Mouse (Mus musculus): ENCODE data around the gene Tle4. TPM values are rescaled to one million over a fixed set of nuclear protein-coding genes. Genes with fewer than 3 reads are reported as not detected.

Tle4 gene
- polyA plus RNA-seq, 1 experiment, result 10.4 TPM

- no peaks in the 10 kb centered on the region for H3K27me3 ChIP-seq (replicated peaks; ENCODE audit: control insufficient read depth, insufficient read depth, low read length)
- TF ChIP-seq POLR2A (IDR thresholded peaks at IDR 0.05; ENCODE audit: low read depth, low read length) (no peak), CTCF (conservative IDR thresholded peaks at IDR 0.05; ENCODE audit: insufficient read depth, insufficient read length, low read depth, low read length) (no peak)
- 80% methylated on average over 2 of the region's 2 CpGs for WGBS
Observed at GRCm38 (mm10) chr19:14520098-14520802, 77.6 kb downstream of the Tle4 start.

GRCm38 (mm10) chr19:14519186-14519585 lies 78.7 kb downstream of the Tle4 start:
- Histone ChIP-seq H3K27me3 (replicated peaks; ENCODE audit: control insufficient read depth, insufficient read depth, low read length) (no peaks in the 10 kb centered on the region), H3K36me3 (ENCODE audit: control insufficient read depth, insufficient read depth, low read length) (no peaks in the 10 kb centered on the region), H3K4me3 (ENCODE audit: insufficient read depth, low read depth, low read length) (no peak overlapping the region), H3K27ac (ENCODE audit: insufficient read depth, low read depth, low read length) (no peak overlapping the region), H3K4me1 (ENCODE audit: control insufficient read depth, insufficient read depth, low read length) (no peaks in the 10 kb centered on the region)
- TF ChIP-seq CTCF (conservative IDR thresholded peaks at IDR 0.05; ENCODE audit: insufficient read depth, insufficient read length, low read depth, low read length), result no peak
- TF ChIP-seq POLR2A (IDR thresholded peaks at IDR 0.05; ENCODE audit: low read depth, low read length), result no peak
- 96% methylated on average over 7 of the region's 7 CpGs for WGBS
- no peak for DNase-seq

More at GRCm38 (mm10) chr19:14520098-14520802, 77.6 kb downstream of the Tle4 start:
- Histone ChIP-seq H3K4me3 (ENCODE audit: insufficient read depth, low read depth, low read length) (no peak overlapping the region), H3K36me3 (ENCODE audit: control insufficient read depth, insufficient read depth, low read length) (no peaks in the 10 kb centered on the region), H3K27ac (ENCODE audit: insufficient read depth, low read depth, low read length) (no peak overlapping the region), H3K4me1 (ENCODE audit: control insufficient read depth, insufficient read depth, low read length) (no peaks in the 10 kb centered on the region)
- no peak for DNase-seq

GRCm38 (mm10) chr19:14518438-14519044 lies 79.3 kb downstream of the Tle4 start:
- H3K4me3 ChIP-seq (ENCODE audit: insufficient read depth, low read depth, low read length), result no peak overlapping the region
- no peak for DNase-seq
- H3K27me3 ChIP-seq (replicated peaks; ENCODE audit: control insufficient read depth, insufficient read depth, low read length), result no peaks in the 10 kb centered on the region
- H3K27ac ChIP-seq (ENCODE audit: insufficient read depth, low read depth, low read length), result no peak overlapping the region
- WGBS, result 65% methylated on average over 9 of the region's 9 CpGs
- no peaks in the 10 kb centered on the region for H3K4me1 ChIP-seq (ENCODE audit: control insufficient read depth, insufficient read depth, low read length)
- TF ChIP-seq POLR2A (IDR thresholded peaks at IDR 0.05; ENCODE audit: low read depth, low read length) (no peak), CTCF (conservative IDR thresholded peaks at IDR 0.05; ENCODE audit: insufficient read depth, insufficient read length, low read depth, low read length) (no peak)
- H3K36me3 ChIP-seq (ENCODE audit: control insufficient read depth, insufficient read depth, low read length), result no peaks in the 10 kb centered on the region

- Histone ChIP-seq H3K4me3 (ENCODE audit: insufficient read depth, low read depth, low read length) (no peak overlapping the region), H3K36me3 (ENCODE audit: control insufficient read depth, insufficient read depth, low read length) (no peaks in the 10 kb centered on the region), H3K27ac (ENCODE audit: insufficient read depth, low read depth, low read length) (no peak overlapping the region), H3K27me3 (replicated peaks; ENCODE audit: control insufficient read depth, insufficient read depth, low read length) (no peaks in the 10 kb centered on the region), H3K4me1 (ENCODE audit: control insufficient read depth, insufficient read depth, low read length) (no peaks in the 10 kb centered on the region)
- DNase-seq, result no peak
- WGBS, result 49% methylated on average over 1 of the region's 1 CpGs
- TF ChIP-seq CTCF (conservative IDR thresholded peaks at IDR 0.05; ENCODE audit: insufficient read depth, insufficient read length, low read depth, low read length) (no peak), POLR2A (IDR thresholded peaks at IDR 0.05; ENCODE audit: low read depth, low read length) (no peak)
Observed at GRCm38 (mm10) chr19:14516420-14516819, 81.4 kb downstream of the Tle4 start.

- Histone ChIP-seq H3K4me3 (ENCODE audit: insufficient read depth, low read depth, low read length) (no peak overlapping the region), H3K36me3 (ENCODE audit: control insufficient read depth, insufficient read depth, low read length) (no peaks in the 10 kb centered on the region), H3K27ac (ENCODE audit: insufficient read depth, low read depth, low read length) (no peak overlapping the region), H3K4me1 (ENCODE audit: control insufficient read depth, insufficient read depth, low read length) (no peaks in the 10 kb centered on the region; the same call in 1 of the 2 replicates), H3K27me3 (replicated peaks; ENCODE audit: control insufficient read depth, insufficient read depth, low read length) (no peaks in the 10 kb centered on the region)
- DNase-seq, result peak; percentile 12
- TF ChIP-seq POLR2A (IDR thresholded peaks at IDR 0.05; ENCODE audit: low read depth, low read length), result no peak
- TF ChIP-seq CTCF (conservative IDR thresholded peaks at IDR 0.05; ENCODE audit: insufficient read depth, insufficient read length, low read depth, low read length), result no peak
- WGBS, result 43% methylated on average over 4 of the region's 4 CpGs
Observed at GRCm38 (mm10) chr19:14508819-14509218, 89.0 kb downstream of the Tle4 start.

GRCm38 (mm10) chr19:14507911-14508310 lies 89.9 kb downstream of the Tle4 start:
- H3K4me1 ChIP-seq (ENCODE audit: control insufficient read depth, insufficient read depth, low read length), result no peaks in the 10 kb centered on the region; the same call in 1 of the 2 replicates
- H3K4me3 ChIP-seq (ENCODE audit: insufficient read depth, low read depth, low read length), result no peak overlapping the region
- DNase-seq, result no peak
- no peaks in the 10 kb centered on the region for H3K36me3 ChIP-seq (ENCODE audit: control insufficient read depth, insufficient read depth, low read length)
- H3K27me3 ChIP-seq (replicated peaks; ENCODE audit: control insufficient read depth, insufficient read depth, low read length), result no peaks in the 10 kb centered on the region
- no peak for TF ChIP-seq CTCF (conservative IDR thresholded peaks at IDR 0.05; ENCODE audit: insufficient read depth, insufficient read length, low read depth, low read length)
- TF ChIP-seq POLR2A (IDR thresholded peaks at IDR 0.05; ENCODE audit: low read depth, low read length), result no peak
- no peak overlapping the region for H3K27ac ChIP-seq (ENCODE audit: insufficient read depth, low read depth, low read length)
- WGBS, result 74% methylated on average over 2 of the region's 2 CpGs

GRCm38 (mm10) chr19:14506875-14507670 lies 90.8 kb downstream of the Tle4 start:
- Histone ChIP-seq H3K27ac (ENCODE audit: insufficient read depth, low read depth, low read length) (no peak overlapping the region), H3K27me3 (replicated peaks; ENCODE audit: control insufficient read depth, insufficient read depth, low read length) (no peaks in the 10 kb centered on the region), H3K4me3 (ENCODE audit: insufficient read depth, low read depth, low read length) (no peak overlapping the region), H3K36me3 (ENCODE audit: control insufficient read depth, insufficient read depth, low read length) (no peaks in the 10 kb centered on the region), H3K4me1 (ENCODE audit: control insufficient read depth, insufficient read depth, low read length) (no peaks in the 10 kb centered on the region; the same call in 1 of the 2 replicates)
- no peak for DNase-seq
- WGBS, result 83% methylated on average over 3 of the region's 3 CpGs
- TF ChIP-seq POLR2A (IDR thresholded peaks at IDR 0.05; ENCODE audit: low read depth, low read length) (no peak), CTCF (conservative IDR thresholded peaks at IDR 0.05; ENCODE audit: insufficient read depth, insufficient read length, low read depth, low read length) (no peak)

Measured in kidney, adult 2 months (tissue).